Mouse (Mus musculus) thymus, postnatal 4 days (tissue): ENCODE measurements around the gene Lipe.
"Not testable (repeated sequence)": the region's sequence is repeated elsewhere in the genome, so short reads cannot be mapped to it uniquely, and the experiment has no call there.

Source experiments
- DNase-seq: peaks from one replicate; pipeline ENCODE4 v3.0.0; 2021

The Lipe gene

DNA sequence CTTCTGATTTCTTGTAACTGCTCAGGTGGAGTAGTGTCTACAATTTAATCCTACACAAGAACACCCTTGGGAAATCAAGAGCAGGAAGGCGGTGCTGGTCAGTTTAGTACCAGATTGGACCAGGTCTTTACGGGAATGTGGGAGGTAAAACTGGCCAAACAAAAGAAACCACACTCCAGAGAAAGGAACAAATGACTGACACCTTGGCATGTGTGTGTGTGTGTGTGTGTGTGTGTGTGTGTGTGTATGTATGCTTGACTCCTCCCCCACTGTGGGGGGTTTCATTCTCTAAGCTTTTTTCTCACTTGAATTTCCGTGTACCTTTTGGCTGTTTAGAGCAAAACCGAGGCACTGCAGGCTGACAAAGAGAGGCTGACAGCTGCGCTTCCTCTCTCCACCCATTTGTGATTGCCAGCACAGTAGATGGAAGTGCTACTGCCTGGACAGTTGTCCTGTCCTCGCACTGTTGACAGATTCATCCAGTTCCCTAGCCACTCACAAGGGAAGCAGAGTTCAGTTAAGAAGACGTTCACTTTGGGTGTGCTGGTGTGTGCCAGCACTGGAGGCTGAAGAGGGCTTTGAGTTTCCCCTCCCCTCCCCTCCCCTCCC, 14.4 kb upstream of the Lipe start, which contains the start of gene Cxcl17:
Gene Cxcl17 (minus strand): TSS at position 54 of the 609 bp plus-strand sequence.
- no peak for DNase-seq

- no peak for DNase-seq
Measured at GRCm38 (mm10) chr7:25411861-25412260, 13.4 kb upstream of the Lipe start.

DNA sequence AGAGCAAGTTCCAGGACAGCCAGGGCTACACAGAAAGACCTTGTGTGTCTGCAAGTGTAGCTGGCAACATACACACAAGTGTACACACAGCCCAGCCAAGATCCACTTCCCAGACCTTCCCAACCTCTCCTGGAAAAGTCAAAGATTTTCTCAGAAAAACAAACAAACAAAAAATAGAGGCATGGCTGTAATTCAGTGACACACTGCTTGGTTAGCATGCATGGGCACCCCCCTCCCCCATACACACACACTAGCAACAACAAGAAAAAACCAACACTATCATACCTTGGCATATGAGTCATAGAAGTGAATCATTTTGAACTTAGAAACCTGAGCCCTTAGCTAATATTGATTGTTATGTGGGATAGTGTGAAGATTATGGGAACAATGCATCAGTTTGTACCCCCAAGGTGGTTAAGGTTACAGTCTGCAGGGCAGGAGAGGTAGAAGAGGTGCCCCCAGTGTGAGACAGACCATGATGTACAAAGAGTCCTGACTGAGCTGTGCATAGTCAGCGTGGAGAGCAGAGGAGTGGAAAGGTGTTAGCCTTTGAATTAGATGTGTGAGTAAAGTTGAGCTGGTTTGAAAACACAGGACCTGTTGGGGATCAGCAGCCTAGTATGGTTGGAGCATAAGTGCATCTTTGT, 12.6 kb upstream of the Lipe start:
- DNase-seq = no peak

- DNase-seq = peak; percentile 64
Measured at GRCm38 (mm10) chr7:25409114-25409760, 10.7 kb upstream of the Lipe start.

DNA sequence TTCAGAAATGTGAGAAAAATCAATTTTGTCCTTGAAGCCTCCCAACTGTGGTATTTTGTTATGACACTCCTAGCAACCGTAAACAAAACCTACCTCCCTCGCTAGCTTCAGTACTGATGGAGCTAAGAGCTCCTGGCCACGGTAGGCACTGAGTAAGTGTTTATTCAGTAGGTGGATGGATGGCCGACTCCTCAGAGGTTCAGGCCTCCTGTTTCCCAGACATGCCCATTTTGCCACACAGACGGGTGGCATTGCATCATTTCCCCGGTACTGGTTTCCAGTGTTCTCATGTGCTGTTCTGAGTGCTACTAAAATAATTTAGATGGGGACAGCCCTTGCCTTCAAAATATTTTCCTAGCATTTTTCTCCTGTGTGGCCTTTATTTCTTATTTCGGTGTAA, 8.0 kb upstream of the Lipe start:
- no peak for DNase-seq

GRCm38 (mm10) chr7:25402671-25403101, 4.2 kb upstream of the Lipe start:
- peak; percentile 71 for DNase-seq

DNA sequence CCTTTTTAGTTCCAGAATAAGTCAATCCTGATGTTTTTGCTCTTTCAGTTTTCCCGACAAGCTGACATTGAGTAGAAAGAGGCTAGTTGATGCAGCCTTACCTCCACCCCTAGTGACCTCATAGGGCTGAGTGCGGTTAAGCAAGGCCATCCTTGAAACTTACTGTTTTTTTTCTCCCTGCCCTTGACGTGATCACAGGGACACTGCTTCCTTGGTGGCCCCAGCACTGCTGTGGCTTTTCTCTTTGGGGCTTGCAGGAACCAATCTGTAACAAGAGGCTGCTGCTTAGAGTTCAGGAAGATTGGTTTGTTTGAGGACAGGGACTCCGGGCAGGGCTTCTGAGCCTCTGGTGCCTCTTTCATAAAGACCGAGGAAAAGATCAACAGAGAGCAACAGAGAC, 3.5 kb upstream of the Lipe start:
- DNase-seq = no peak

- no peak for DNase-seq
Measured at GRCm38 (mm10) chr7:25401551-25401950, 3.0 kb upstream of the Lipe start.

DNA sequence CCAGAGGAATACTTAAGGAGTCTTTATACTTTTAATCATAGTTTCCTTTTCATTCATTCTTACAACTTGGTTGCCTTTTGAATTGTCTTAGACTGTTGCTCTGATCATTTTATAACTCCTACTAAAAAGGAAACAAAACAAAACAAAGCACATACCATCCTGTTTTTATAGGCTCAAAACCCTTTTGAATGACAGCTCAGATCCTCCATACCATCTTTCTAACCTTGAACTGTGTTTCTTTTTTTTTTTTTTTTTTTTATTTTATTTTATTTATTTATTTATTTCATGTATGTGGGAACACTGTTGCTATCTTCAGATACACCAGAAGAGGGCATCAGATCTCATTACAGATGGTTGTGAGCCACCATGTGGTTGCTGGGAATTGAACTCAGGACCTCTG, 518 bp upstream of the Lipe start:
- DNase-seq = not testable (repeated sequence)

GRCm38 (mm10) chr7:25396621-25397020, 1.9 kb downstream of the Lipe start:
- no peak for DNase-seq

DNA sequence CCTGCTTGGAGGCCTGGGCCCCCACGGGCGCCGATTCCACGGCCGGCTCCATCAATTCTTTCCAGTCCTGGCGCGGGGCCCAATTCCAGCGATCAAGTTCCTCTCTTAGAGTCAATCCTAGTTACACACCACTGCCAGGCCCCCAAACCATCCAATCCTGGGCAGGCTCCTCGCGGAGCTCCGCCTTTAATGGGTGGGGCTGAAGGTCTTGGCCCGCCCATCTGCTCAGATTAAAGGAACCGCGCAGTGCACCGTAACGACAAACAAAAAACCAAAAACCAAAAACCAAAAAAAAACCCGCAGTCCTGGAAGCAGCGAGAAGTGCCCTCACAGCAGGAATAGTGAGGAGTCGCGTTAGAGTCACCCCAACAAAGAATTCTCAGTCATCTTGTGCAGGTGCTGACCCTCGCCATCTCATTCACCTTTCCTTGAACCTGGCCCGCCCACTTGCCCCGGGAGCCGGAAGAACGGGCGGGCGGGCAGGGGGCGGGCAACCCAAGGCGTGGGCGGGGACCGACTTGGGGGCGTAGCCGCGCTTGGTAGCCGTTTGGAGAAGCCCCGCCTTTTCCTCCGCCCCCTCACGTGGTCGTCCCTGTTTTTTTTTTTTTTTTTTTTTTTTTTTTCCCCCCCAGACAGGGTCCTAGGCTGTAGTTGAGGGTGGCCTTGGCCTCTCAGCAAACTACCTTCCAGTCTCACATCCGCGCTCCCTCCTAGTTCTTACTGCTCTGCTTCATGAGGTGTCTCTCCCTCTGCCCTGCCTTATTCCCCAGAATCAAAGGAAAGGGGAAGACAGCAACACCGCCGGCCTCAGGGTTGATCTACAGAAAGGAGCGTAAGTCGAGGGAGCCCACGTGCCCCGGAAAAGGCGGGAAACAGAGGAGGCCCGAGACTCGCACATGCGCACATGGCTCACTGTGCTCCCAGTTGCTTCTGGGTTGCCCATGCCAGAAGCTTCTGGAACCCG, 2.7 kb downstream of the Lipe start:
- peak; percentile 97 for DNase-seq

- DNase-seq = no peak
Measured at GRCm38 (mm10) chr7:25395186-25395557, 3.3 kb downstream of the Lipe start.

DNA sequence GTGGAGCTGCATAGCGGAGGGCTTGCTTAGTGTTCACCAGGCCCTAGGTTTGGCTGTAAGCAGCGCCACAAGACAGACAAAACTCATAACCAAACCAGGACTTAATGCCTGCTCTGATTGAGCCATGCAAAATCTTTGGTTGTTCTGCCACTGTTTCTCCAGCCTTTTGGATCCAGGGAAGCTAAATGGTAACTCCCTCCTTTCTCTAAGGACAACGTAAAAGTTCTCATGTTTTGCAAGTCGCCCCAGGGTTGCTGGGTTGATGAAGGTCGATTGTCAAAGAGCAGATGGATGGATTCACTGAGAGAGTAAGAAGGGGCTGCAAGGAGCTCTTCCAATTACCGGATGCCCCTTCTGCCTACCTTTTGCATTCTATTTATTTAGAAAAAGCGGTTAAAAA, 3.8 kb downstream of the Lipe start:
- no peak for DNase-seq

GRCm38 (mm10) chr7:25393451-25394210, 4.9 kb downstream of the Lipe start:
- DNase-seq = no peak

DNA sequence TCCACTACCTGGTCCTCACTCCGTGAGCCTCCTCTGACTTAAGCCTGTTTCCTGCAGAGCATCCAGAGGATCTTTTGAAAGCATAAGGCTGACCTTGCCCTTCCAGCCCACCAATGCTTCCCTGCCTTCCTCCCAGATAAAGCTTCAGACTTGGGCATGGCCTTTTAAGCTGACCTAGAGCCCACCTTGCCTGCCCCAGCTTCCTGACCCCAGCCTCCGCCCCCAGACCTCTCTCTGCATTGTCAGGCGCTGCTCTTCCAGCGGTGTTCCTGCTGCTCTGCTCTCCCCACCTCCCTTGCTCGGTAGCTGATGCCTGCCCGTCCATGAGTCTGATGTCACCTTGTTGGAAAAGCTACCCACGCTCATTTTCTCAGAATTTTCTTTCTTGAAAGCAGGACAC, 5.7 kb downstream of the Lipe start:
- no peak for DNase-seq

GRCm38 (mm10) chr7:25391856-25392453, 6.6 kb downstream of the Lipe start:
- DNase-seq = no peak

- no peak for DNase-seq
Measured at GRCm38 (mm10) chr7:25390986-25391385, 7.5 kb downstream of the Lipe start.

GRCm38 (mm10) chr7:25390054-25390770, 8.3 kb downstream of the Lipe start:
- DNase-seq = no peak

- DNase-seq = no peak
Measured at GRCm38 (mm10) chr7:25388916-25389315, 9.6 kb downstream of the Lipe start.

DNA sequence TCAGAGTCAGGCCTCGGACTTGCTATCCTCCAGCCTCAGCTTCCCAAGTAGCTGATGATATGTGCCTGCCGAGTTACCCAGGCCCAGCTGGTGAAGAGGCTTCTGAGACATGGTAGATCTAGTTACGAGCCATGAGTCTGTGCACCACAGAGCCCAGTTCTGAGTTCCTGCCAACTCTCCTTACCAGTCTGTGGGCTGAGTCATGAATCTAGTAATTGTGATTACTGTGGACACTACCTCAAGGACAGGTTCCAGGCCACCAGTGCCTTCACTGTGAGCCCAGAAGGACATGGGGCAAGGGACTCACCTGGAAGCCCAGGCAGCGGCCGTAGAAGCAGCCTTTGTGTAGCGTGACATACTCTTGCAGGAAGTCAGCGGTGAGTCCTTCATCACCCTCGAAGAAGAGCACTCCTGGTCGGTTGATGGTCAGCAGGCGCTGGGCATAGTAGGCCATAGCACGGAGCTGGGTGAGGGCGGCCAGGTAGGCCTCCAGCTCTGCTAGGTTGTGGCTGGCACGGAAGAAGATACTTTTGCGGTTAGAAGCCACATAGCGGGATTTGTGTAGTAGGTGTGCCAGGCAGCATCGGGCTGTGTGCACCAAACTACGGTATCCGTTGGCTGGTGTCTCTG, 10.6 kb downstream of the Lipe start:
- DNase-seq = no peak
